Mouse (Mus musculus) gonadal fat pad, adult 2 months (tissue): ENCODE data around the gene Gm17662. TPM values are rescaled to one million over a fixed set of nuclear protein-coding genes. Genes with fewer than 3 reads are reported as not detected.

ENCODE experiments used
- DNase-seq: peaks from one replicate; pipeline ENCODE4 v3.0.0-alpha.2; 2012; ENCODE audit warnings: low read depth
- polyA plus RNA-seq: library from polyadenylated mRNA; depleted of rRNA; stranded (reverse); fragments of >200 nt; gene quantifications from 2 replicates; pipeline ENCODE4 v1.2.3, GENCODE M21; 2012; rRNA removed

Gene Gm17662
- polyA plus RNA-seq, 1 experiment = not detected

DNA sequence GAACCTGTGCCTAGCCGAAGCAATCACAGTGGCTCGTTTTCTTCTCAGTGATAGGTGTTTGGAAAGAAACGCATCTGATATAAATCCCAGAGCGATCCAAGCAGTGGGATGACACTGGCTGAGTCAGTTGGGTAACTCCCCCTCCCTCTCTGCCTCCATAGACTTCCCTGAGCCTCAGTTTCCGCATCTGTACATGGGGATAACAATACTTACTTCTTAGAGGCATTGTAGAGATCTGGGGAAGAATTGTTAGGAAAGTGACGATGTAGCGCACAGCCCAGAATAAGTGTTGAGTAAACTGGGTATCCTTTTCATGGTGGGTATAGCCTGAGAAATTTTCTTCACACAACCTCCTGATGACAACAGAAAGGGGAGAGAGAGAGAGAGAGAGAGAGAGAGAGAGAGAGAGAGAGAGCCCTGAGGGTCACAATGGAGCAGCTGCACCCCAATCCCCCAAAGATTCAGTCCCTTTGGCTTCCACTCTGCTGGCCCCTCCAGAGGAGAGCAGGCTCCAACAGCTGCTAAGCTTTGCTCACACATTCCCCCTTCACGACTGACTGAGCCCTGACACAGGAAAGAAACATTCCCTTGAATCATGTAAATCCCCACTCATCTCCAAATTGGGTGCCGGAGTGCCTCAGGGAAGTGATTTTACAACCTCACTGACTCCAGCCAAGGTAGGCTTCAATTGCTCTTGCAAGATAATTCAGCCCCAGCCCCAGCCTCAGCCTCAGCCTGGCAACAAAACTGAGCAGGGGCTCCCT lies 31.6 kb downstream of the Gm17662 start:
- DNase-seq = no peak

DNA sequence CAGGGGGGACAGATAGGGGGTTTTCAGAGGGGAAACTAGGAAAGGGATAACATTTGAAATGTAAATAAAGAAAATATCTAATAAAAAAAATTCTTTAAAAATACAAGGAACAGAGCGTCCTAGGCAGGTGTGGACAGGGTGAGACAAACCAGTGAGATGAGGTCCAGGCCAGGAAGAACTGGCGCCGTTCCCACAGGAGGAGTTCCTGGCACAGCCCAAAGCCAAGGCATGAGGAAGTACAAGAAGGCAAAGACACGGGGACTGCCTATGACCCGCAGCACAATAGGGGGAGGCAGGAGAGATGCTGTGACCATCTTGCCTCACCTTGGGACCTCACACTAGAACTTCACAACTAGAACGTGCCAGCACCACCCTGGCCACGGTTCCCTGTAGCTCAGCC lies 34.6 kb downstream of the Gm17662 start:
- no peak for DNase-seq

DNA sequence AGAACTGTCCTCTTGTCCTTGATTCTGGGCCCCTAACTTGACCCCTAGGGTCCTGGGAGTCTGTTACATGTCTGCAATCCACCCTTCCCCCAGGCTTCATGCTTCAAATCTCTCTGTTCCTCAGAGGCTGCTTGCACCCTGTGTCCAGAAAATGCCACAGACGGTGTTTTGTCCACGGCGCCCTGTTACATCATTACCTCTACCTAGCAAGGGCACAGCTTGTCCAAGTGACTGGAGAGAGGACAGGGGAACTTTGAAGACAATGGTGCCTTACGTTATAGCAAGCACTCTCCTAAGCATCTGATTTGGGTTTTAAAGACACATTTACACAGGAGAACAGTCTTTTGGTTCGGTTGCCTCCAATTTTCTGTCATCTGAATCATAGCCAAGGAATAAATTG lies 36.5 kb downstream of the Gm17662 start:
- DNase-seq = no peak

DNA sequence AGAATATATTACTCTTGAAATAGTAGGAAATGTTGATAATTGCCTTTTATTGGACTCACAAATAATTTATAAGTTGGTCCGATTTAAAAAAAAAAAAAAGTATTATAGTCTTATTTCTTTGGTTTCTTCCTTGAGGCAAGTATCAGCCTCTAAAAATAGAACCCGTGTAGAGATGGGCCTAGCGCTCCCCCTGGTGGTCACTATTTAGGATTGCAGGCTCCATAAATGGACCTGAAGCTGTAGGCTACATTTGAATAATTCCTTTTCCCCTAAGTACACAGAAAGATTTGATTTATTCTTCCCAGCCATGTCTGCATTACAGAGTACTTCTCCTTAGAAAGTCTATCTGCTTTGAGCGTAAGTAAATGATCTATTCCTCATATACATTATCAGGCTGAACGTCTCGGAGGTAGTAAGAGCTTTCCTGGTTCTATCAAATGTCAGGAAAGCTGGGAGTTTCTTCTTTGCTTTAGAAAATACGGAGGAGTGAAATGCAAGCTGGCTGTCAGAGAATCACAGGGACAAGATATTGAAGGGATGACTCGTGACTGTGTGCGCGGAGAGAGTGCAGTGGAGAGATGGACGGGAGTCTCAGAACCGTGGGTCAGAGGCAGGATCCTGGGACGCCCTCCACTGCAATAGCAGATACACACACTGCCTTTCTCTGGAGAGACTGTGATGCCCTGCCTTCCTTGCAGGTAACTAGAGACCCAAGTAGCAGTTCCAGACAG lies 37.0 kb downstream of the Gm17662 start:
- DNase-seq = no peak

DNA sequence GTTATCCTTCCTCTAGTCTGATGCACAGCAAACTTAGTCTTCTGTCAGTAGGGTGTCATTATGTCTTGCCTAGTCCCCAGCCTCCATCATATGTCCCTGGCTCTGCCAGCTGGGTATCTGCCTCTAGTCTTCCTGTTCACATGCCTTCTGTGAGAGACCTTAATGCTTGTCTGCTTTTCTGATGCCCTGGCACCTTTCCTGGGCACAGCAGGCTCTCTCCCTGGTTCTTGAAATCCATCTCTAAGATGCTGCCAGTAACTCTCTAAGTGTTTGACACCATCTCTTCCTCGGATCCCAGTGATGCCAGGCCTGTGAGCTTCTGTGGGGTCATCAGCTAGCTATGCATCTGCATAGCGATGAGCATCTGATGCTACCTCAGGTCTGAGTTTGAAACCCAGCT lies 45.7 kb downstream of the Gm17662 start:
- DNase-seq = no peak

DNA sequence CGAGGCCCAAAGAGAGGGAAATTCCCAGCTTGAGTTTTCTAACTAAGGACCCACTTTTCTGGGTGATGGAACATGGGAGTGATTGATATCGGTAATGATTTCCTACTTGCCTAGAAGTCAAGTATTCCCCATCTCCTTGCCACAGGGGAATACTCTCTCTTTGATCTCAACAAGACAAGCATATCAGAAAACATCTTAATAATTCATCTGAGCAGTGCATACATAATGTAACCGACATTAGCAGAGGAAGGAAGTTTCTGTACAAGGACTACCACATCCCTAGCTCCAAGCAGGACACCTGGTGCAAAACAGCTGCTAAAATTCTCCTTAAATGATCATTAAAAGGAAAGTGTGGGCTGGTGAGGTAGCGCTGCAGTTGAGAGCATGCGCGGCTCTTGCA lies 47.9 kb downstream of the Gm17662 start:
- no peak for DNase-seq

Other genes with a start within 250 kb of the Gm17662 start
- 0.11 TPM in 1 of 2 replicates, not detected in the other for gene C8b, start 91.0 kb upstream of the Gm17662 start, polyA plus RNA-seq
- 0.04 and 0.14 TPM in 2 replicates for gene C8a, start 19.1 kb downstream of the Gm17662 start, polyA plus RNA-seq
- gene Fyb2, start 56.1 kb downstream of the Gm17662 start, polyA plus RNA-seq = 5.4 and 5.6 TPM in 2 replicates